Mouse (Mus musculus): ENCODE results near the gene Gfm1.

DNA sequence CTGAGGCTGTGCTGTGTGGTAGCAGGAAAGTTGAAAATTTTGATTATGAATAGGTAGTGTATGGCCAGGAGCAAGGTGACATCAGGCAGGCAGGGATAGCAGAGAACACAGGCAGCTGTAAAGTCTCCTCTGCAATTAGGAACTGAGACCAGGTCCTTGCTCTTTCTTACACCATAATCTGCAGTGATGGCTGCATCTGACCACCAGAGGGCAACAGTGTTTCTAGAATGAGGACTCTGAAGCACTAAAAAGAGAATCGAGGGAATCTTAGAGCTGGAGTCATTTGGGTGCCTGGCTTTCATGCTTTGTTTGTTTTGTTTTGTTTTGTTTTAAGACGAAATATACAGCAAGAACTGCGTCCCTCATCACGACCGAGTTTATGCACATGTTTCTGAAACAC, 82.9 kb downstream of the Gfm1 start:
- TF ChIP-seq CTCF (IDR thresholded peaks at IDR 0.05; ENCODE audit: low read depth, low read length): peak; percentile 60
- TF ChIP-seq GATA1 (IDR thresholded peaks at IDR 0.05; ENCODE audit: borderline replicate concordance, low read length): no peak
- no peak for TF ChIP-seq TAL1 (conservative IDR thresholded peaks at IDR 0.05; ENCODE audit: low read depth, low read length)
